Mouse (Mus musculus): ENCODE results near the gene Btf3. TPM values are rescaled to one million over a fixed set of nuclear protein-coding genes. Genes with fewer than 3 reads are reported as not detected.

The Btf3 gene
- polyA plus RNA-seq, 1 experiment from 2014 or later: 746 TPM

- H3K36me3 ChIP-seq (ENCODE audit: insufficient read depth): no peaks in the 10 kb centered on the region
- no peak overlapping the region for H3K9ac ChIP-seq
- H3K4me1 ChIP-seq (ENCODE audit: insufficient read depth): no peaks in the 10 kb centered on the region
- no peak overlapping the region for H3K27ac ChIP-seq (ENCODE audit: low read depth)
- no peaks in the 10 kb centered on the region for H3K9me3 ChIP-seq (ENCODE audit: low read depth, low read length)
- WGBS: 40% methylated on average over 5 of the region's 5 CpGs
- no peak overlapping the region for H3K4me2 ChIP-seq
- peak; percentile 33 for DNase-seq
- no peaks in the 10 kb centered on the region for H3K27me3 ChIP-seq (ENCODE audit: insufficient read depth, low read length)
- no peak; the same call in 1 of the 2 replicates for ATAC-seq (ENCODE audit: insufficient read depth)
- TF ChIP-seq CTCF (IDR thresholded peaks at IDR 0.05; ENCODE audit: low read depth): no peak
- no peak overlapping the region for H3K4me3 ChIP-seq (ENCODE audit: low read depth, low read length)
These were observed 20.7 kb downstream of the Btf3 start for GRCm38 (mm10) chr13:98296072-98296471.

GRCm38 (mm10) chr13:98291712-98292111 is 25.1 kb downstream of the Btf3 start:
- Histone ChIP-seq H3K4me2 (no peak overlapping the region), H3K27ac (ENCODE audit: low read depth) (no peak overlapping the region), H3K36me3 (ENCODE audit: insufficient read depth) (no peaks in the 10 kb centered on the region), H3K4me3 (ENCODE audit: low read depth, low read length) (no peak overlapping the region), H3K9me3 (ENCODE audit: low read depth, low read length) (no peaks in the 10 kb centered on the region), H3K9ac (no peak overlapping the region), H3K27me3 (ENCODE audit: insufficient read depth, low read length) (no peaks in the 10 kb centered on the region), H3K4me1 (ENCODE audit: insufficient read depth) (no peaks in the 10 kb centered on the region)
- 73% methylated on average over 8 of the region's 8 CpGs for WGBS
- DNase-seq (no peak), ATAC-seq (ENCODE audit: insufficient read depth) (no peak)
- TF ChIP-seq CTCF (IDR thresholded peaks at IDR 0.05; ENCODE audit: low read depth): no peak

GRCm38 (mm10) chr13:98290719-98291118 is 26.1 kb downstream of the Btf3 start:
- H3K27ac ChIP-seq (ENCODE audit: low read depth): no peak overlapping the region
- WGBS: 22% methylated on average over 2 of the region's 2 CpGs
- no peaks in the 10 kb centered on the region for H3K36me3 ChIP-seq (ENCODE audit: insufficient read depth)
- DNase-seq: no peak
- TF ChIP-seq CTCF (IDR thresholded peaks at IDR 0.05; ENCODE audit: low read depth): peak; percentile 15; the same call in 1 of the 2 replicates
- H3K27me3 ChIP-seq (ENCODE audit: insufficient read depth, low read length): no peaks in the 10 kb centered on the region
- no peak overlapping the region for H3K4me3 ChIP-seq (ENCODE audit: low read depth, low read length)
- no peaks in the 10 kb centered on the region for H3K4me1 ChIP-seq (ENCODE audit: insufficient read depth)
- no peaks in the 10 kb centered on the region for H3K9me3 ChIP-seq (ENCODE audit: low read depth, low read length)
- H3K4me2 ChIP-seq: no peak overlapping the region
- ATAC-seq (ENCODE audit: insufficient read depth): no peak
- no peak overlapping the region for H3K9ac ChIP-seq

GRCm38 (mm10) chr13:98280990-98281650 is 35.7 kb downstream of the Btf3 start:
- no peaks in the 10 kb centered on the region for H3K27me3 ChIP-seq (ENCODE audit: insufficient read depth, low read length)
- no peak overlapping the region for H3K27ac ChIP-seq (ENCODE audit: low read depth)
- DNase-seq: no peak
- no peaks in the 10 kb centered on the region for H3K9me3 ChIP-seq (ENCODE audit: low read depth, low read length)
- H3K4me1 ChIP-seq (ENCODE audit: insufficient read depth): no peaks in the 10 kb centered on the region
- TF ChIP-seq CTCF (IDR thresholded peaks at IDR 0.05; ENCODE audit: low read depth): no peak
- H3K9ac ChIP-seq: no peak overlapping the region
- H3K4me3 ChIP-seq (ENCODE audit: low read depth, low read length): no peak overlapping the region
- no peaks in the 10 kb centered on the region for H3K36me3 ChIP-seq (ENCODE audit: insufficient read depth)
- WGBS: 74% methylated on average over 12 of the region's 12 CpGs
- no peak overlapping the region for H3K4me2 ChIP-seq
- ATAC-seq (ENCODE audit: insufficient read depth): no peak

- Histone ChIP-seq H3K27ac (ENCODE audit: low read depth) (no peak within 1 kb of the TSS), H3K4me3 (ENCODE audit: low read depth, low read length) (no peak within 1 kb of the TSS), H3K9ac (no peak within 1 kb of the TSS), H3K27me3 (ENCODE audit: insufficient read depth, low read length) (no peaks in the 10 kb centered on the region), H3K4me2 (no peak within 1 kb of the TSS), H3K4me1 (ENCODE audit: insufficient read depth) (no peaks in the 10 kb centered on the region), H3K36me3 (ENCODE audit: insufficient read depth) (peaks cover 4% of the 10 kb centered on the region), H3K9me3 (ENCODE audit: low read depth, low read length) (no peaks in the 10 kb centered on the region)
- 69% methylated on average over 5 of the region's 5 CpGs for WGBS
- no peak for DNase-seq
- no peak for ATAC-seq (ENCODE audit: insufficient read depth)
- TF ChIP-seq CTCF (IDR thresholded peaks at IDR 0.05; ENCODE audit: low read depth): no peak
These were observed 37.1 kb downstream of the Btf3 start, which contains the start of gene Gm21976 for GRCm38 (mm10) chr13:98279686-98280085. Gene Gm21976, plus strand, starts transcription at chr13:98279887.

- peak; percentile 16 for DNase-seq
- no peak for TF ChIP-seq CTCF (IDR thresholded peaks at IDR 0.05; ENCODE audit: low read depth)
- no peak for ATAC-seq (ENCODE audit: insufficient read depth)
- H3K9ac ChIP-seq: no peak overlapping the region
- no peak overlapping the region for H3K4me2 ChIP-seq
- H3K4me1 ChIP-seq (ENCODE audit: insufficient read depth): no peaks in the 10 kb centered on the region
- no peak overlapping the region for H3K27ac ChIP-seq (ENCODE audit: low read depth)
- H3K27me3 ChIP-seq (ENCODE audit: insufficient read depth, low read length): no peaks in the 10 kb centered on the region
- WGBS: 81% methylated on average over 2 of the region's 2 CpGs
- H3K36me3 ChIP-seq (ENCODE audit: insufficient read depth): peaks cover 22% of the 10 kb centered on the region
- no peaks in the 10 kb centered on the region for H3K9me3 ChIP-seq (ENCODE audit: low read depth, low read length)
- no peak overlapping the region for H3K4me3 ChIP-seq (ENCODE audit: low read depth, low read length)
These were observed 39.3 kb downstream of the Btf3 start for GRCm38 (mm10) chr13:98277501-98277900.

- Histone ChIP-seq H3K36me3 (ENCODE audit: insufficient read depth) (peaks cover 33% of the 10 kb centered on the region), H3K4me2 (no peak overlapping the region), H3K27me3 (ENCODE audit: insufficient read depth, low read length) (no peaks in the 10 kb centered on the region), H3K4me1 (ENCODE audit: insufficient read depth) (no peaks in the 10 kb centered on the region), H3K27ac (ENCODE audit: low read depth) (no peak overlapping the region), H3K9me3 (ENCODE audit: low read depth, low read length) (no peaks in the 10 kb centered on the region), H3K9ac (no peak overlapping the region), H3K4me3 (ENCODE audit: low read depth, low read length) (no peak overlapping the region)
- DNase-seq (no peak), ATAC-seq (ENCODE audit: insufficient read depth) (no peak)
- WGBS: 84% methylated on average over 7 of the region's 7 CpGs
- no peak for TF ChIP-seq CTCF (IDR thresholded peaks at IDR 0.05; ENCODE audit: low read depth)
These were observed 40.6 kb downstream of the Btf3 start for GRCm38 (mm10) chr13:98276253-98276652.
